Mouse (Mus musculus) heart, adult 2 months (tissue): ENCODE data around the gene Eps15. TPM values are rescaled to one million over a fixed set of nuclear protein-coding genes. Genes with fewer than 3 reads are reported as not detected.

Source experiments
- DNase-seq, 2 experiments: peaks; one replicate each; pipeline ENCODE4 v3.0.0; 2021
- H3K27ac ChIP-seq: fragments of 200-600 bp; 2 replicates; pipeline ENCODE4 v1.8.1; 2022
- H3K27me3 ChIP-seq: fragments of 200-500 bp; 2 replicates; pipeline ENCODE4 v1.6.1; 2012; ENCODE audit warnings: mild to moderate bottlenecking, low read length, inconsistent platforms, mixed read lengths; ENCODE audit not compliant: control insufficient read depth, insufficient read depth
- H3K36me3 ChIP-seq: fragments of 200-500 bp; 2 replicates; pipeline ENCODE4 v1.6.1; 2012; ENCODE audit warnings: low read length, inconsistent platforms; ENCODE audit not compliant: control insufficient read depth, insufficient read depth
- H3K4me1 ChIP-seq: fragments of 200-500 bp; 2 replicates; pipeline ENCODE4 v1.6.1; 2011; ENCODE audit warnings: low read length; ENCODE audit not compliant: control insufficient read depth, insufficient read depth
- H3K4me3 ChIP-seq: fragments of 200-600 bp; 2 replicates; pipeline ENCODE4 v1.8.1; 2022
- H3K79me2 ChIP-seq: fragments of 200-500 bp; replicated peaks from 2 replicates; pipeline ENCODE4 v1.6.1; 2012; ENCODE audit warnings: mild to moderate bottlenecking, inconsistent platforms, low read length, moderate library complexity, mixed read lengths; ENCODE audit not compliant: control insufficient read depth, insufficient read depth
- H3K9ac ChIP-seq: fragments of 200-500 bp; 2 replicates; pipeline ENCODE4 v1.6.1; 2012; ENCODE audit warnings: low read depth, mild to moderate bottlenecking, control low read depth, inconsistent platforms, low read length, mixed read lengths
- CTCF ChIP-seq: fragments of 200-600 bp; IDR thresholded peaks from 2 replicates; pipeline ENCODE4 v1.8.1; 2022; ENCODE audit warnings: antibody characterized with exemption, mild to moderate bottlenecking, moderate library complexity
- EP300 ChIP-seq: fragments of 200-500 bp; IDR thresholded peaks from 2 replicates; pipeline ENCODE4 v1.6.1; 2011; ENCODE audit warnings: low read depth, low read length, control low read depth; ENCODE audit not compliant: insufficient read depth
- POLR2A ChIP-seq: fragments of 200-500 bp; IDR thresholded peaks from 2 replicates; pipeline ENCODE4 v1.6.1; 2011; ENCODE audit warnings: mild to moderate bottlenecking, low read depth, low read length, control low read depth; ENCODE audit not compliant: insufficient read depth
- WGBS: fragments of 180-500 bp; shearing (Covaris S2); methylation state at CpG from one replicate; pipeline ENCODE4 v1.1.7; 2018; 5-methylcytosine and 5-hydroxymethylcytosine counted together
- intact Hi-C: fragments of 180-260 bp; cut with DNase I; formaldehyde crosslinking; loops from one replicate; pipeline ENCODE4 v1.15.1; 2025
- polyA plus RNA-seq: library from polyadenylated mRNA; depleted of rRNA; stranded (reverse); fragments of >200 nt; gene quantifications from 2 replicates; pipeline ENCODE4 v1.2.3, GENCODE M21; 2012; rRNA removed
- total RNA-seq, 2 experiments: library from RNA; stranded (reverse); gene quantifications; 2 replicates each; pipeline ENCODE4 v1.2.3; 2021

The Eps15 gene
- total and polyA plus RNA-seq, 3 experiments, result 9.9 to 46.8 (median 43.1) TPM

DNA sequence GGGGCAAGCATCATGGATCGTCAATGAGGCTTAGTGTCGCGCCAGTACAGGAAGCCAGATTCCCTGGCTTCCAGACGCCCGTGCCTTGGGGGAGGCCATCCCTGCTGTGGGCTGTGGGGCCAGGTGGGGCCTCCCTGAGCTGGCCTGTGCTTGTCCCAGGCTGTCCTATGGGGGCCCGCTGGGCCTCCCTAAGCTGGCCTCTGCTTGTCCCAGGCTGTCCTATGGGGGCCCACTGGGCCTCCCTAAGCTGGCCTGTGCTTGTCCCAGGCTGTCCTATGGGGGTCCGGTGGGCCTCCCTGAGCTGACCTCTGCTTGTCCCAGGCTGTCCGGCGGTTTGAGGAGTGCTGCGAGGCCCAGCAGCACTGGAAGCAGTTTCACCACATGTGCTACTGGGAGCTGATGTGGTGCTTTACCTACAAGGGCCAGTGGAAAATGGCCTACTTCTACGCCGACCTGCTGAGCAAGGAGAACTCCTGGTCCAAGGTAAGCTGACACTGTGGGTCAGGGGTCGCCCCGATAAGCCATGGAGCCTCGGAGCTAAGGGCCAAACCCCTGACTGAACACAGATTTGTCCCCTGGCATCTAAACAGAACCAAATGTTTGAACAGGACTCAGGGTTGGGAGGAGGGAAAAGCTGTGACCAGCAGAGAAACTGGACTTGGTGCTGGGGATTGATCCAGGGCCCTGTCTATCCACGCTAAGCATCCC is 152.8 kb downstream of the Eps15 start:
- intact Hi-C loops, result no loop called here
- no peaks in the 10 kb centered on the region for H3K79me2 ChIP-seq
- H3K27me3 ChIP-seq, result no peaks in the 10 kb centered on the region
- DNase-seq, result peak in 1 of 2 experiments; percentile 18
- no peaks in the 10 kb centered on the region for H3K36me3 ChIP-seq
- peaks cover 1% of the 10 kb centered on the region; the same call in 1 of the 2 replicates for H3K4me1 ChIP-seq
- H3K27ac ChIP-seq, result no peak overlapping the region
- TF ChIP-seq EP300, result no peak
- TF ChIP-seq CTCF, result no peak
- TF ChIP-seq POLR2A, result no peak
- H3K9ac ChIP-seq, result no peak overlapping the region
- WGBS, result 77% methylated on average over 16 of the region's 16 CpGs
- H3K4me3 ChIP-seq, result no peak overlapping the region

GRCm38 (mm10) chr4:109433641-109434040 is 153.6 kb downstream of the Eps15 start:
- intact Hi-C loops, result no loop called here
- Histone ChIP-seq H3K4me1 (peaks cover 1% of the 10 kb centered on the region; the same call in 1 of the 2 replicates), H3K4me3 (no peak overlapping the region), H3K27ac (no peak overlapping the region), H3K36me3 (no peaks in the 10 kb centered on the region), H3K27me3 (no peaks in the 10 kb centered on the region), H3K9ac (no peak overlapping the region), H3K79me2 (no peaks in the 10 kb centered on the region)
- peak; percentile 45 to 58 for DNase-seq
- no peak for TF ChIP-seq CTCF
- peak; percentile 89 for TF ChIP-seq EP300
- WGBS, result 44% methylated on average over 6 of the region's 6 CpGs

GRCm38 (mm10) chr4:109434256-109434655 is 154.2 kb downstream of the Eps15 start:
- Histone ChIP-seq H3K27me3 (no peaks in the 10 kb centered on the region), H3K4me3 (no peak overlapping the region), H3K4me1 (peaks cover 1% of the 10 kb centered on the region; the same call in 1 of the 2 replicates), H3K9ac (no peak overlapping the region), H3K36me3 (no peaks in the 10 kb centered on the region), H3K79me2 (no peaks in the 10 kb centered on the region), H3K27ac (no peak overlapping the region)
- no peak for DNase-seq
- TF ChIP-seq CTCF (no peak), EP300 (no peak), POLR2A (no peak)
- intact Hi-C loops, result no loop called here
- 96% methylated on average over 1 of the region's 1 CpGs for WGBS

Other genes starting within 250 kb of the Eps15 start
- gene Osbpl9, start 78.0 kb upstream of the Eps15 start, total RNA-seq, result 100 to 1,000 TPM in 1 of 2 experiments, 10 to 100 TPM in 1; 91.6 to 102 TPM
- gene Osbpl9, start 78.0 kb upstream of the Eps15 start, polyA plus RNA-seq, result 92.3 and 142 TPM in 2 replicates
- gene Calr4, start 45.8 kb upstream of the Eps15 start, total RNA-seq, result not detected
- gene Calr4, start 45.8 kb upstream of the Eps15 start, polyA plus RNA-seq, result 0.15 TPM in 1 of 2 replicates, not detected in the other
- gene Ttc39a, start 126.4 kb downstream of the Eps15 start, total RNA-seq, result 1 to 10 TPM; 1.6 to 2.4 TPM
- gene Ttc39a, start 126.4 kb downstream of the Eps15 start, polyA plus RNA-seq, result 1.8 and 2.7 TPM in 2 replicates
- gene Rnf11, start 204.5 kb downstream of the Eps15 start, total RNA-seq, result 100 to 1,000 TPM; 109 to 112 TPM
- 40.5 and 87.0 TPM in 2 replicates for gene Rnf11, start 204.5 kb downstream of the Eps15 start, polyA plus RNA-seq